Mouse (Mus musculus) cortical plate, adult 2 months (tissue): ENCODE measurements at regions not wholly inside any gene's neighbourhood (a gene's known extent, or its start where the extent isn't known, plus 50 kb on each side); places are given as distances from the start of the nearest gene placed in this dataset.

ENCODE experiments used
- CTCF ChIP-seq: fragments of 200-500 bp; IDR thresholded peaks from 2 replicates; pipeline ENCODE4 v1.5.1; 2011; ENCODE audit warnings: mild to moderate bottlenecking, control low read depth, low read length; ENCODE audit not compliant: insufficient read depth; ENCODE audit errors: extremely low read depth
- POLR2A ChIP-seq: fragments of 200-500 bp; IDR thresholded peaks from 2 replicates; pipeline ENCODE4 v1.6.1; 2011; ENCODE audit warnings: mild to moderate bottlenecking, low read length, control low read depth; ENCODE audit not compliant: insufficient read depth; ENCODE audit errors: extremely low read depth

DNA sequence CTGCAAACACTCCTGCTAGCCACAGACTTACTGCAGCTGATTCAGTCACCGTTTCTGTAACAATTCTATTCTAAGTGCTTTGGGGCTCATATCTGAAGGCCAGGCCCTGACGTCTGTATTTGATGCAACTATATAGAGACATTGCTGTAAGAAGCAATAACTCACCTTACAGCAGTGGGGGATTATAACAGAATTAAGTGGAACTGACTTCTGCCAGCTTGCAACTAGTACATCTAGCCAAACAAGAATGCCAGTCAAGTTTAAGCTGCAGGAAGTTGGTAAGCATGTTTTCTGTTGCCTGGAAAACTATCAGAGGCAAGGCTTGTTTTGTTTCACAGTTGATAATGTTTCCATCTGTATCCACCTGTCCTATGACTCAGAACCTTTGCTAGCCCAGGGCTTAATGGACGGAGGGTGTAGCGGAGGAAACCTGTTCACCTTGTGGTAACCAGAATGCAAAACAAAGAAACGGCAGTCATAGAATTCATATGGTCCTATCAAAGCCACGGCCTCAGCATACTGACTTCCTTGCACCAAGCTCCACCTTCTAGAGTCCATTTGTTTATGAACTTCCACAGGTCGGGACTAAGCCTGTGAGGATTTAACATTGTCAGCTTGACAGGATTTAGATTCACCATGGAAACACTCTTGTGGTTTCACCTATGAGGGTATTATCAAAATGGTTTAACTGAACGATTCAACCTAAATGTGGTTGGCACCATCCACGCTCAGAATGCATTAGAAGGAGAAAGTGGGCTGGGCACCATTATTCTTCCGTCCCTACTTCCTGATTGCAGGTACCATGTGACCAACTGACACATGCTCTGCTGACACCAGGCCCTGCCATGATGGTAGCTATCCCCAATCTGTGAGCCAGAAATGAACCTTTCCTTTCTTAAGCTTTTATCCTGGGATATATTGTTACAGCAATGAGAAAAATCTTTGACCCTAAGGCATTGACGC is 216.2 kb downstream of the Irx1 start:
- TF ChIP-seq CTCF = no peak
- no peak for TF ChIP-seq POLR2A
